Mouse (Mus musculus) G1E (cell line): ENCODE results near the gene Sema3c.
"Not testable (repeated sequence)": the region's sequence is repeated elsewhere in the genome, so short reads cannot be mapped to it uniquely, and the experiment has no call there.

Source experiments
- CTCF ChIP-seq: IDR thresholded peaks from 2 replicates; pipeline ENCODE4 v1.5.1; 2012; ENCODE audit warnings: low read depth, low read length, inconsistent platforms, mixed read lengths
- GATA1 ChIP-seq: IDR thresholded peaks from 2 replicates; pipeline ENCODE4 v1.6.1; 2012; ENCODE audit warnings: borderline replicate concordance, low read length, inconsistent platforms, mixed read lengths
- GATA2 ChIP-seq: IDR thresholded peaks from 2 replicates; pipeline ENCODE4 v1.6.1; 2012; ENCODE audit warnings: low read depth, low read length, inconsistent platforms, borderline replicate concordance
- POLR2AphosphoS5 ChIP-seq: IDR thresholded peaks from 2 replicates; pipeline ENCODE4 v1.6.1; 2012; ENCODE audit warnings: low read depth, low read length, inconsistent platforms; ENCODE audit not compliant: insufficient replicate concordance
- TAL1 ChIP-seq: conservative IDR thresholded peaks from 2 replicates; pipeline ENCODE4 v1.6.1; 2012; ENCODE audit warnings: low read depth, low read length, inconsistent platforms, mixed read lengths

DNA sequence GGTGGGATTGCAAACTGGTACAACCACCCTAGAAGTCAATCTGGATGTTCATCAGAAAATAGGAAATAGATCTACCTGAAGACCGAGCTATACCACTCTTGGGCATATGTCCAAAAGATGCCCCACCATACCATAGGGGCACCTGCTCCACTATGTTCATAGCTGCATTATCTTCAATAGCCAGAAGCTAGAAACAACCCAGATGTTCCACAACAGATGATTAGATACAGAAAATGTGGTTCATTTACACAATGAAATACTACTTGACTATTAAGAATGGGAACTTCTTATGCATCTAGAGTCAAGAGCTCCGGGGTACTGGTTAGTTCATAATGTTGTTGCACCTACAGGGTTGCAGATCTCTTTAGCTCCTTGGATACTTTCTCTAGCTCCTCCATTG is 42.9 kb upstream of the Sema3c start:
- not testable (repeated sequence) for TF ChIP-seq CTCF, GATA1, GATA2, TAL1, POLR2AphosphoS5
